Mouse (Mus musculus): ENCODE measurements at regions not wholly inside any gene's neighbourhood (a gene's known extent, or its start where the extent isn't known, plus 50 kb on each side); places are given as distances from the start of the nearest gene placed in this dataset.

DNA sequence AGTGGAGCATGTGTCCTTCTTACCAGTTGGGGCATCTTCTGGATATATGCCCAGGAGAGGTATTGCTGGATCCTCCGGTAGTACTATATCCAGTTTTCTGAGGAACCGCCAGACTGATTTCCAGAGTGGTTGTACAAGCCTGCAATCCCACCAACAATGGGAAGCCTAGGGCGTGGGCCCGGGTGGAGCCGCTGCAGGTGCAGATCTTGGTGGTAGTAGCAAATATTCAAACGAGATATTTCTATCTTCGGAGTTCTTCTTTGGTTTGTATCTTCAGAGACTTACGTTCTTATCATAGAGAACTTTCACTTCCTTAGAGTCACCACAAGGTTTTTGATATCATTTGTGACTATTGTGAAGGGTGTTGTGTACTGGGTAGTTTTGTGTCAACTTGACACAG, 60.2 kb upstream of the Btbd35f28 start:
- DNase-seq, result peak; percentile 19 to 41

Measured in cerebellum, postnatal 14 days (tissue).